Mouse (Mus musculus): Measurements from ENCODE around the gene Tstd2. TPM values are rescaled to one million over a fixed set of nuclear protein-coding genes. Genes with fewer than 3 reads are reported as not detected.

Tstd2 gene
- total RNA-seq, 1 experiment, result 28.9 TPM

GRCm38 (mm10) chr4:46182181-46182580 lies 43.7 kb upstream of the Tstd2 start:
- H3K4me3 ChIP-seq (ENCODE audit: insufficient read depth in 1 of 2, low read depth in 1 of 2, low read length in 2 of 2, poor library complexity in 1 of 2, severe bottlenecking in 1 of 2), result no peak overlapping the region

GRCm38 (mm10) chr4:46181168-46181567 lies 42.7 kb upstream of the Tstd2 start:
- Histone ChIP-seq H3K9ac (ENCODE audit: insufficient read depth, low read depth, low read length, poor library complexity, severe bottlenecking) (no peak overlapping the region), H3K36me3 (ENCODE audit: control insufficient read depth, insufficient read depth, low read length, poor library complexity, severe bottlenecking) (peaks cover 32% of the 10 kb centered on the region; the same call in 1 of the 2 replicates), H3K9me3 (ENCODE audit: control insufficient read depth, insufficient read depth, low read depth, low read length) (no peaks in the 10 kb centered on the region), H3K4me1 (ENCODE audit: control insufficient read depth in 2 of 2, insufficient read depth in 2 of 2, low read length in 2 of 2, poor library complexity in 1 of 2) (peaks cover 2 to 19% of the 10 kb centered on the region in 2 experiments; a peak in 1 of 4 replicates), H3K27ac (ENCODE audit: insufficient read depth, low read depth, low read length, poor library complexity, severe bottlenecking) (no peak overlapping the region), H3K4me3 (ENCODE audit: insufficient read depth in 1 of 2, low read depth in 1 of 2, low read length in 2 of 2, poor library complexity in 1 of 2, severe bottlenecking in 1 of 2) (no peak overlapping the region)
- in situ Hi-C loops (cut with MboI; ENCODE audit: low sequenced_read_pairs in 2 of 2, unreplicated experiment in 2 of 2), result no loop called here
- TF ChIP-seq CHD2 (IDR thresholded peaks at IDR 0.05; ENCODE audit: low read depth, low read length), result no peak
- no peak for TF ChIP-seq MAFK (IDR thresholded peaks at IDR 0.05; ENCODE audit: insufficient read depth, low read depth, low read length)
- no peak for TF ChIP-seq ZC3H11A (IDR thresholded peaks at IDR 0.05; ENCODE audit: borderline replicate concordance, low read depth, low read length)
- no peak for TF ChIP-seq ZNF384 (IDR thresholded peaks at IDR 0.05; ENCODE audit: low read depth, low read length)
- no peak for TF ChIP-seq HCFC1 (IDR thresholded peaks at IDR 0.05; ENCODE audit: borderline replicate concordance, insufficient read depth, low read length)
- no peak for DNase-seq (ENCODE audit: low read depth, low spot score)

More at GRCm38 (mm10) chr4:46182181-46182580, 43.7 kb upstream of the Tstd2 start:
- peaks cover 30% of the 10 kb centered on the region; the same call in 1 of the 2 replicates for H3K36me3 ChIP-seq (ENCODE audit: control insufficient read depth, insufficient read depth, low read length, poor library complexity, severe bottlenecking)
- H3K27ac ChIP-seq (ENCODE audit: insufficient read depth, low read depth, low read length, poor library complexity, severe bottlenecking), result no peak overlapping the region
- H3K9me3 ChIP-seq (ENCODE audit: control insufficient read depth, insufficient read depth, low read depth, low read length), result no peaks in the 10 kb centered on the region
- DNase-seq (ENCODE audit: low read depth, low spot score), result no peak
- H3K9ac ChIP-seq (ENCODE audit: insufficient read depth, low read depth, low read length, poor library complexity, severe bottlenecking), result no peak overlapping the region
- TF ChIP-seq HCFC1 (IDR thresholded peaks at IDR 0.05; ENCODE audit: borderline replicate concordance, insufficient read depth, low read length), result no peak
- no peak for TF ChIP-seq ZNF384 (IDR thresholded peaks at IDR 0.05; ENCODE audit: low read depth, low read length)
- TF ChIP-seq MAFK (IDR thresholded peaks at IDR 0.05; ENCODE audit: insufficient read depth, low read depth, low read length), result no peak
- TF ChIP-seq CHD2 (IDR thresholded peaks at IDR 0.05; ENCODE audit: low read depth, low read length), result no peak
- no peak for TF ChIP-seq ZC3H11A (IDR thresholded peaks at IDR 0.05; ENCODE audit: borderline replicate concordance, low read depth, low read length)
- in situ Hi-C loops (cut with MboI; ENCODE audit: low sequenced_read_pairs in 2 of 2, unreplicated experiment in 2 of 2), result no loop called here
- H3K4me1 ChIP-seq (ENCODE audit: control insufficient read depth in 2 of 2, insufficient read depth in 2 of 2, low read length in 2 of 2, poor library complexity in 1 of 2), result peaks cover 2 to 19% of the 10 kb centered on the region in 2 experiments; a peak in 1 of 4 replicates

- H3K4me1 ChIP-seq (ENCODE audit: control insufficient read depth in 2 of 2, insufficient read depth in 2 of 2, low read length in 2 of 2, poor library complexity in 1 of 2), result peaks cover 0 to 10% of the 10 kb centered on the region in 2 experiments; a peak in 1 of 4 replicates
- DNase-seq (ENCODE audit: low read depth, low spot score), result no peak
- no peak for TF ChIP-seq CHD2 (IDR thresholded peaks at IDR 0.05; ENCODE audit: low read depth, low read length)
- no peak for TF ChIP-seq HCFC1 (IDR thresholded peaks at IDR 0.05; ENCODE audit: borderline replicate concordance, insufficient read depth, low read length)
- TF ChIP-seq ZC3H11A (IDR thresholded peaks at IDR 0.05; ENCODE audit: borderline replicate concordance, low read depth, low read length), result no peak
- no peak for TF ChIP-seq ZNF384 (IDR thresholded peaks at IDR 0.05; ENCODE audit: low read depth, low read length)
- TF ChIP-seq MAFK (IDR thresholded peaks at IDR 0.05; ENCODE audit: insufficient read depth, low read depth, low read length), result no peak
- in situ Hi-C loops (cut with MboI; ENCODE audit: low sequenced_read_pairs in 2 of 2, unreplicated experiment in 2 of 2), result no loop called here
- no peak overlapping the region for H3K27ac ChIP-seq (ENCODE audit: insufficient read depth, low read depth, low read length, poor library complexity, severe bottlenecking)
- H3K4me3 ChIP-seq (ENCODE audit: insufficient read depth in 1 of 2, low read depth in 1 of 2, low read length in 2 of 2, poor library complexity in 1 of 2, severe bottlenecking in 1 of 2), result no peak overlapping the region
- H3K36me3 ChIP-seq (ENCODE audit: control insufficient read depth, insufficient read depth, low read length, poor library complexity, severe bottlenecking), result peaks cover 30% of the 10 kb centered on the region
- no peaks in the 10 kb centered on the region for H3K9me3 ChIP-seq (ENCODE audit: control insufficient read depth, insufficient read depth, low read depth, low read length)
- no peak overlapping the region for H3K9ac ChIP-seq (ENCODE audit: insufficient read depth, low read depth, low read length, poor library complexity, severe bottlenecking)
These were observed 39.0 kb upstream of the Tstd2 start for GRCm38 (mm10) chr4:46177496-46177895.

GRCm38 (mm10) chr4:46177018-46177417 lies 38.5 kb upstream of the Tstd2 start:
- DNase-seq (ENCODE audit: low read depth, low spot score), result no peak
- in situ Hi-C loops (cut with MboI; ENCODE audit: low sequenced_read_pairs in 2 of 2, unreplicated experiment in 2 of 2), result no loop called here
- Histone ChIP-seq H3K9ac (ENCODE audit: insufficient read depth, low read depth, low read length, poor library complexity, severe bottlenecking) (no peak overlapping the region), H3K4me3 (ENCODE audit: insufficient read depth in 1 of 2, low read depth in 1 of 2, low read length in 2 of 2, poor library complexity in 1 of 2, severe bottlenecking in 1 of 2) (no peak overlapping the region), H3K36me3 (ENCODE audit: control insufficient read depth, insufficient read depth, low read length, poor library complexity, severe bottlenecking) (peaks cover 28% of the 10 kb centered on the region), H3K9me3 (ENCODE audit: control insufficient read depth, insufficient read depth, low read depth, low read length) (no peaks in the 10 kb centered on the region), H3K27ac (ENCODE audit: insufficient read depth, low read depth, low read length, poor library complexity, severe bottlenecking) (no peak overlapping the region), H3K4me1 (ENCODE audit: control insufficient read depth in 2 of 2, insufficient read depth in 2 of 2, low read length in 2 of 2, poor library complexity in 1 of 2) (peaks cover 0 to 7% of the 10 kb centered on the region in 2 experiments; a peak in 1 of 4 replicates)
- TF ChIP-seq HCFC1 (IDR thresholded peaks at IDR 0.05; ENCODE audit: borderline replicate concordance, insufficient read depth, low read length), result no peak
- TF ChIP-seq CHD2 (IDR thresholded peaks at IDR 0.05; ENCODE audit: low read depth, low read length), result no peak
- no peak for TF ChIP-seq ZNF384 (IDR thresholded peaks at IDR 0.05; ENCODE audit: low read depth, low read length)
- no peak for TF ChIP-seq ZC3H11A (IDR thresholded peaks at IDR 0.05; ENCODE audit: borderline replicate concordance, low read depth, low read length)
- no peak for TF ChIP-seq MAFK (IDR thresholded peaks at IDR 0.05; ENCODE audit: insufficient read depth, low read depth, low read length)

All from ES-E14 (cell line).